Mouse (Mus musculus): ENCODE data around the gene Cat. TPM values are rescaled to one million over a fixed set of nuclear protein-coding genes. Genes with fewer than 3 reads are reported as not detected.

The Cat gene
- total and polyA plus RNA-seq, 3 experiments = 29.8 to 84.7 (median 45.0) TPM

GRCm38 (mm10) chr2:103481314-103482231 is 3.4 kb downstream of the Cat start:
- dilution Hi-C loops (cut with MboI; ENCODE audit: extremely low pct_ligation_motif_present, extremely low pct_unique_long_range_greater_than_20kb, low sequenced_read_pairs) = no loop called here
- DNase-seq (ENCODE audit: extremely low read depth) = no peak
- H3K9me3 ChIP-seq (replicated peaks; ENCODE audit: low read length) = no peaks in the 10 kb centered on the region
- in situ Hi-C loops (cut with MboI; ENCODE audit: low pct_ligation_motif_present, low pct_unique_long_range_greater_than_20kb, low sequenced_read_pairs) = no loop called here
- H3K4me1 ChIP-seq (ENCODE audit: control insufficient read depth in 1 of 2, insufficient read depth in 2 of 2) = peaks cover 12 to 55% of the 10 kb centered on the region in 2 experiments
- H3K4me3 ChIP-seq (replicated peaks in 1 of 3; ENCODE audit: low read depth in 2 of 3, low read length in 2 of 3, poor library complexity in 1 of 3) = no peak overlapping the region
- no peak overlapping the region for H3K27ac ChIP-seq (ENCODE audit: insufficient read depth, low read depth)
- H3K27me3 ChIP-seq (replicated peaks) = no peaks in the 10 kb centered on the region
- no peak overlapping the region for H3K4me2 ChIP-seq (ENCODE audit: insufficient read depth, low read depth, poor library complexity, severe bottlenecking)
- peaks cover 2 to 40% of the 10 kb centered on the region in 2 experiments for H3K36me3 ChIP-seq (replicated peaks in 1 of 2; ENCODE audit: control insufficient read depth in 1 of 2, insufficient read depth in 1 of 2, low read length in 1 of 2)
- TF ChIP-seq ETS1 (conservative IDR thresholded peaks at IDR 0.05; ENCODE audit: low read depth, low read length) (no peak), ZKSCAN1 (IDR thresholded peaks at IDR 0.05; ENCODE audit: borderline replicate concordance, low read depth, low read length) (no peak), GABPA (IDR thresholded peaks at IDR 0.05; ENCODE audit: insufficient replicate concordance, low read depth, low read length) (no peak), ZNF384 (IDR thresholded peaks at IDR 0.05; ENCODE audit: low read depth, low read length) (no peak), MAX (IDR thresholded peaks at IDR 0.05; ENCODE audit: low read length) (no peak), IRF4 (IDR thresholded peaks at IDR 0.05; ENCODE audit: low read depth, low read length) (no peak), MYC (IDR thresholded peaks at IDR 0.05; ENCODE audit: low read depth, low read length) (no peak), HCFC1 (IDR thresholded peaks at IDR 0.05; ENCODE audit: low read depth, low read length) (no peak), KAT2A (IDR thresholded peaks at IDR 0.05; ENCODE audit: insufficient replicate concordance, low read length) (no peak), POLR2AphosphoS2 (IDR thresholded peaks at IDR 0.05; ENCODE audit: low read depth, low read length) (no peak), TBP (conservative IDR thresholded peaks at IDR 0.05; ENCODE audit: low read depth, low read length) (no peak), NRF1 (IDR thresholded peaks at IDR 0.05; ENCODE audit: low read depth, low read length) (no peak), RAD21 (IDR thresholded peaks at IDR 0.05; ENCODE audit: low read depth, low read length) (no peak), NELFE (IDR thresholded peaks at IDR 0.05; ENCODE audit: low read depth, low read length) (no peak), RCOR1 (conservative IDR thresholded peaks at IDR 0.05; ENCODE audit: low read depth, low read length) (no peak), MXI1 (IDR thresholded peaks at IDR 0.05; ENCODE audit: low read depth, low read length) (no peak), USF2 (conservative IDR thresholded peaks at IDR 0.05; ENCODE audit: low read depth, low read length) (no peak), ZMIZ1 (IDR thresholded peaks at IDR 0.05; ENCODE audit: low read depth, low read length) (no peak)
- 0 out of 2 replicates have a peak, but pooled peaks cover 2% of the 10 kb centered on the region for H3K79me2 ChIP-seq (replicated peaks; ENCODE audit: control insufficient read depth, extremely low read depth, insufficient read depth, poor library complexity, severe bottlenecking)
- no peak overlapping the region for H3K9ac ChIP-seq (ENCODE audit: insufficient read depth, low read depth)

GRCm38 (mm10) chr2:103480871-103481270 is 4.1 kb downstream of the Cat start:
- TF ChIP-seq USF2 (conservative IDR thresholded peaks at IDR 0.05; ENCODE audit: low read depth, low read length) = no peak
- dilution Hi-C loops (cut with MboI; ENCODE audit: extremely low pct_ligation_motif_present, extremely low pct_unique_long_range_greater_than_20kb, low sequenced_read_pairs) = no loop called here
- H3K36me3 ChIP-seq (replicated peaks in 1 of 2; ENCODE audit: control insufficient read depth in 1 of 2, insufficient read depth in 1 of 2, low read length in 1 of 2) = peaks cover 2 to 42% of the 10 kb centered on the region in 2 experiments

More at GRCm38 (mm10) chr2:103480871-103481270, 4.1 kb downstream of the Cat start:
- Histone ChIP-seq H3K4me1 (ENCODE audit: control insufficient read depth in 1 of 2, insufficient read depth in 2 of 2) (peaks cover 9 to 50% of the 10 kb centered on the region in 2 experiments), H3K79me2 (replicated peaks; ENCODE audit: control insufficient read depth, extremely low read depth, insufficient read depth, poor library complexity, severe bottlenecking) (0 out of 2 replicates have a peak, but pooled peaks cover 2% of the 10 kb centered on the region), H3K4me3 (replicated peaks in 1 of 3; ENCODE audit: low read depth in 2 of 3, low read length in 2 of 3, poor library complexity in 1 of 3) (no peak overlapping the region), H3K27ac (ENCODE audit: insufficient read depth, low read depth) (no peak overlapping the region), H3K9ac (ENCODE audit: insufficient read depth, low read depth) (no peak overlapping the region), H3K27me3 (replicated peaks) (no peaks in the 10 kb centered on the region), H3K4me2 (ENCODE audit: insufficient read depth, low read depth, poor library complexity, severe bottlenecking) (no peak overlapping the region), H3K9me3 (replicated peaks; ENCODE audit: low read length) (no peaks in the 10 kb centered on the region)
- DNase-seq (ENCODE audit: extremely low read depth) = no peak
- in situ Hi-C loops (cut with MboI; ENCODE audit: low pct_ligation_motif_present, low pct_unique_long_range_greater_than_20kb, low sequenced_read_pairs) = no loop called here
